Mouse (Mus musculus) hindbrain, embryonic 12.5 days (tissue): ENCODE results near the gene Cadps2. TPM values are rescaled to one million over a fixed set of nuclear protein-coding genes. Genes with fewer than 3 reads are reported as not detected.
A peak's percentile ranks its signal among the peaks of the same experiment; 100 is the strongest.

Experiments used
- ATAC-seq: fragments of 200-750 bp; cut with Nextera tagmentation; 2 replicates; pipeline ENCODE4 v1.8.0; 2017; ENCODE audit warnings: moderate TSS enrichment; ENCODE audit not compliant: low FRiP score
- H3K27ac ChIP-seq: fragments of 300-500 bp; sonication (generic); 2 replicates; pipeline ENCODE4 v1.5.1; 2016; ENCODE audit warnings: mild to moderate bottlenecking
- H3K27me3 ChIP-seq: fragments of 300-500 bp; sonication (generic); 2 replicates; pipeline ENCODE4 v1.6.1; 2016; ENCODE audit warnings: mild to moderate bottlenecking
- H3K36me3 ChIP-seq: fragments of 300-500 bp; sonication (generic); 2 replicates; pipeline ENCODE4 v1.6.1; 2016; ENCODE audit warnings: mild to moderate bottlenecking
- H3K4me1 ChIP-seq: fragments of 300-500 bp; sonication (generic); 2 replicates; pipeline ENCODE4 v1.6.1; 2016
- H3K4me2 ChIP-seq: fragments of 300-500 bp; sonication (generic); replicated peaks from 2 replicates; pipeline ENCODE4 v1.6.1; 2016; ENCODE audit warnings: mild to moderate bottlenecking
- H3K4me3 ChIP-seq: fragments of 300-500 bp; sonication (generic); 2 replicates; pipeline ENCODE4 v1.5.1; 2016; ENCODE audit warnings: mild to moderate bottlenecking
- H3K9ac ChIP-seq: fragments of 300-500 bp; sonication (generic); 2 replicates; pipeline ENCODE4 v1.6.1; 2016; ENCODE audit warnings: mild to moderate bottlenecking, moderate library complexity
- H3K9me3 ChIP-seq: fragments of 300-500 bp; sonication (generic); replicated peaks from 2 replicates; pipeline ENCODE4 v1.6.1; 2016; ENCODE audit warnings: mild to moderate bottlenecking
- WGBS: fragments of 180-500 bp; shearing (Covaris S2); methylation state at CpG from one replicate; pipeline ENCODE4 v1.1.7; 2016; 5-methylcytosine and 5-hydroxymethylcytosine counted together
- polyA plus RNA-seq: library from polyadenylated mRNA; unstranded; fragments of >200 nt; fragmentation: Nextera tagmentation; extraction: Ambion mirVana; gene quantifications from 2 replicates; pipeline ENCODE4 v1.2.1, GENCODE M21; 2016

Cadps2 gene
- polyA plus RNA-seq, 1 experiment from 2014 or later, result 3.4 TPM

GRCm38 (mm10) chr6:23306046-23306445 lies 533.2 kb downstream of the Cadps2 start:
- 85% methylated on average over 6 of the region's 6 CpGs for WGBS
- Histone ChIP-seq H3K9me3 (no peaks in the 10 kb centered on the region), H3K4me1 (no peaks in the 10 kb centered on the region), H3K9ac (no peak overlapping the region), H3K27me3 (no peaks in the 10 kb centered on the region), H3K4me2 (no peak overlapping the region), H3K4me3 (no peak overlapping the region), H3K36me3 (no peaks in the 10 kb centered on the region), H3K27ac (no peak overlapping the region)
- ATAC-seq, result no peak

DNA sequence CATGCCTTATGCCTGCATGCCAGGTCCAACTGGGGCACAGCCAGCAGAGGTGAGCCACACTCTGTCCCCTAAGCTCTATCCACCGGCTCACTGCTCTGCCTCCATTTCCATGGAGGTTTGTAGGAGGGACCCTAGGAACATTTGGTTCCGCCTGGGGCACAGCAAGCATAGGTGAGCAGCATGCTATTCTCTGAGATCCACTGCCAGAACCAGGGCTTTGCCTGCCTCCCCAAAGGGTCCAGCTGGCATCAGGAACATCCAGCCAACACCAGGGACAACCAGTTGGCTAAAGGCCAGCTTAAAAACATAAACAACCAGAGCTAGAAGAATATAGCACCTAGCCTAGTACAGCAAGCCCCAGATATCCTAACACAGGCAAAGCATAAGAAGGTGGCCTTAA lies 540.6 kb downstream of the Cadps2 start:
- WGBS, result 93% methylated on average over 2 of the region's 2 CpGs
- no peak for ATAC-seq

DNA sequence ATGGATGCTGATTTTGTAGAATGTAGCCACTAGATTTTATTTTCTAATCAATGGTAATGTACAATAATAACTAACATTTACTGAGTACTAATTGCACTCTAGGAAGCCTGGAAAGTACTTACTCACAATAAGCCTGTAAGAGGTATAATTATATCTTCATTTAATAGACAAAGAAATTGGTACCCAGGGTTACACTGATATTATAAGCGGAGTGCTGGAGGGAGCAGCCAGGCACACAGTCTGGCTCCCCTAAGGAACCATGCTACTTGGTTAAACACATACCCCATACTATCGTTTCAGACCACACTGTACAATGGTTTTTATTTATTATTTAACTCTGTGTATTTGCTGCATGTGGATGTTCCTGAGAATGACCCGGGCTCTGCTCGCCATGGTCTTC lies 544.5 kb downstream of the Cadps2 start:
- no peak overlapping the region for H3K27ac ChIP-seq
- H3K9ac ChIP-seq, result no peak overlapping the region
- no peaks in the 10 kb centered on the region for H3K4me1 ChIP-seq
- ATAC-seq, result no peak
- no peaks in the 10 kb centered on the region for H3K9me3 ChIP-seq
- WGBS, result 91% methylated on average over 4 of the region's 4 CpGs
- no peak overlapping the region for H3K4me3 ChIP-seq
- no peaks in the 10 kb centered on the region for H3K36me3 ChIP-seq
- H3K4me2 ChIP-seq, result no peak overlapping the region
- H3K27me3 ChIP-seq, result no peaks in the 10 kb centered on the region

More for the DNA sequence above, 540.6 kb downstream of the Cadps2 start:
- no peaks in the 10 kb centered on the region for H3K27me3 ChIP-seq
- H3K9ac ChIP-seq, result no peak overlapping the region
- H3K27ac ChIP-seq, result no peak overlapping the region
- H3K36me3 ChIP-seq, result no peaks in the 10 kb centered on the region
- no peak overlapping the region for H3K4me3 ChIP-seq
- H3K4me1 ChIP-seq, result no peaks in the 10 kb centered on the region
- H3K9me3 ChIP-seq, result no peaks in the 10 kb centered on the region
- H3K4me2 ChIP-seq, result no peak overlapping the region

GRCm38 (mm10) chr6:23288752-23289151 lies 550.5 kb downstream of the Cadps2 start:
- Histone ChIP-seq H3K9ac (no peak overlapping the region), H3K27ac (no peak overlapping the region), H3K27me3 (peaks cover 5% of the 10 kb centered on the region), H3K4me1 (no peaks in the 10 kb centered on the region), H3K4me3 (no peak overlapping the region), H3K4me2 (no peak overlapping the region), H3K36me3 (no peaks in the 10 kb centered on the region), H3K9me3 (no peaks in the 10 kb centered on the region)
- WGBS, result 91% methylated on average over 4 of the region's 4 CpGs
- no peak for ATAC-seq

GRCm38 (mm10) chr6:23281514-23281820 lies 557.8 kb downstream of the Cadps2 start:
- no peaks in the 10 kb centered on the region for H3K9me3 ChIP-seq
- no peak overlapping the region for H3K9ac ChIP-seq
- no peak overlapping the region for H3K4me2 ChIP-seq
- no peak overlapping the region for H3K27ac ChIP-seq
- 48% methylated on average over 9 of the region's 9 CpGs for WGBS
- H3K27me3 ChIP-seq, result peaks cover 41% of the 10 kb centered on the region
- no peaks in the 10 kb centered on the region; the same call in 1 of the 2 replicates for H3K4me1 ChIP-seq
- H3K4me3 ChIP-seq, result no peak overlapping the region
- ATAC-seq, result peak; percentile 53
- H3K36me3 ChIP-seq, result no peaks in the 10 kb centered on the region

GRCm38 (mm10) chr6:23280811-23281513 lies 558.3 kb downstream of the Cadps2 start:
- H3K4me3 ChIP-seq, result no peak overlapping the region
- no peak overlapping the region for H3K9ac ChIP-seq
- no peaks in the 10 kb centered on the region for H3K36me3 ChIP-seq
- H3K9me3 ChIP-seq, result no peaks in the 10 kb centered on the region
- H3K27ac ChIP-seq, result no peak overlapping the region
- H3K4me1 ChIP-seq, result no peaks in the 10 kb centered on the region; the same call in 1 of the 2 replicates
- H3K27me3 ChIP-seq, result peaks cover 43% of the 10 kb centered on the region
- WGBS, result 19% methylated on average over 15 of the region's 15 CpGs
- ATAC-seq, result peak; percentile 91
- no peak overlapping the region for H3K4me2 ChIP-seq

- Histone ChIP-seq H3K9ac (no peak overlapping the region), H3K4me2 (peak overlapping the region; percentile 34; the same call in 1 of the 2 replicates), H3K9me3 (no peaks in the 10 kb centered on the region), H3K27me3 (peaks cover 50% of the 10 kb centered on the region), H3K4me1 (peaks cover 11% of the 10 kb centered on the region), H3K36me3 (no peaks in the 10 kb centered on the region), H3K27ac (no peak overlapping the region), H3K4me3 (no peak overlapping the region)
- 51% methylated on average over 4 of the region's 4 CpGs for WGBS
- 0 out of 2 replicates have a peak, but pooled peaks have one; percentile 12 for ATAC-seq
Observed at GRCm38 (mm10) chr6:23273483-23273882, 565.7 kb downstream of the Cadps2 start.

DNA sequence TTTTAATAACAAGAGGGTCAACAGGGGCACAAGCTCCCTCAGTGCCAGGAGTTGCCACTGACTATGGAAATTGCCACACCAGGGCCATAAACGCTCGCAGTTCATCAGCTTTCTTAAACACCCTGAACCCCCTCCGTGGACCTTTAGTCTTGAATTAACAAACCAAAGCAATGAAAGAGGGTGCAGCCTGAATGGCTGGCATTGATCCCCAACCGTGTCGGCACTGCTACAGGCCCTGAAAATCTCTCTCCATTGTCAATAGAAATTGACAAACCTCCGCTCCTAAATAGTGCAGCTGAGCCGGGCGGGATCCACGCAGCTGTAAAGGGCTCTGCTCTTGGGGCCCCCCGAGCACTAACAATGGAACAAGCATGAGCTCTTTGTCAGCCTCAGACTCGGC lies 566.2 kb downstream of the Cadps2 start:
- H3K27ac ChIP-seq, result no peak overlapping the region
- no peak overlapping the region for H3K4me3 ChIP-seq
- 5% methylated on average over 11 of the region's 11 CpGs for WGBS
- H3K36me3 ChIP-seq, result no peaks in the 10 kb centered on the region
- H3K27me3 ChIP-seq, result peaks cover 51% of the 10 kb centered on the region
- H3K4me2 ChIP-seq, result peak overlapping the region; percentile 34
- no peaks in the 10 kb centered on the region for H3K9me3 ChIP-seq
- peak; percentile 94 for ATAC-seq
- H3K9ac ChIP-seq, result no peak overlapping the region
- peaks cover 11% of the 10 kb centered on the region for H3K4me1 ChIP-seq

- no peaks in the 10 kb centered on the region for H3K36me3 ChIP-seq
- H3K27ac ChIP-seq, result no peak overlapping the region
- peaks cover 55% of the 10 kb centered on the region for H3K27me3 ChIP-seq
- H3K9ac ChIP-seq, result no peak overlapping the region
- peak overlapping the region; percentile 34; the same call in 1 of the 2 replicates for H3K4me2 ChIP-seq
- peak; percentile 29; the same call in 1 of the 2 replicates for ATAC-seq
- peaks cover 11% of the 10 kb centered on the region for H3K4me1 ChIP-seq
- no peaks in the 10 kb centered on the region for H3K9me3 ChIP-seq
- H3K4me3 ChIP-seq, result no peak overlapping the region
- WGBS, result 9% methylated on average over 7 of the region's 7 CpGs
Observed at GRCm38 (mm10) chr6:23272542-23272941, 566.7 kb downstream of the Cadps2 start.

DNA sequence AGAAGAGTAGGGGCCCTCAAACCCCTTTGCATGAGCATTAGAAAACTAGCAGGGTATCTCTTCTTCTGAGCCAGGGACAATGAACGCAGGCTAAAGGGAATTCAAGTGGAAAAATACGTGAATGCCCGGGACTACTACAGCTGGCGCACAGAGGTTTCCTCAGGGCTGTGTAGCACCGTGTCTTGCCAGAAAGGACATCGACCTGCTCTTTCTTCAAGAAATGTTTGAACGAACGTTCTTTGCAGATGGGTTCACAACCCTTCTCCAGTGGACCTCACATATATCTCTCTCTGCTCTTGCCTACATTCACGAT lies 578.5 kb downstream of the Cadps2 start:
- Histone ChIP-seq H3K4me2 (peak overlapping the region; percentile 30), H3K4me1 (peaks cover 5% of the 10 kb centered on the region; the same call in 1 of the 2 replicates), H3K36me3 (no peaks in the 10 kb centered on the region), H3K4me3 (peak overlapping the region; percentile 16; the same call in 1 of the 2 replicates), H3K9ac (no peak overlapping the region), H3K27me3 (peaks cover 83% of the 10 kb centered on the region), H3K27ac (no peak overlapping the region), H3K9me3 (no peaks in the 10 kb centered on the region)
- ATAC-seq, result no peak
- WGBS, result 1% methylated on average over 9 of the region's 9 CpGs

GRCm38 (mm10) chr6:23260016-23260737 lies 579.0 kb downstream of the Cadps2 start:
- WGBS, result under 1% methylated on average over 36 of the region's 36 CpGs
- Histone ChIP-seq H3K4me2 (peak overlapping the region; percentile 30), H3K27ac (no peak overlapping the region), H3K36me3 (no peaks in the 10 kb centered on the region), H3K27me3 (peaks cover 85% of the 10 kb centered on the region), H3K4me3 (peak overlapping the region; percentile 16; the same call in 1 of the 2 replicates), H3K9ac (no peak overlapping the region), H3K4me1 (peaks cover 5% of the 10 kb centered on the region; the same call in 1 of the 2 replicates), H3K9me3 (no peaks in the 10 kb centered on the region)
- ATAC-seq, result peak; percentile 61; the same call in 1 of the 2 replicates

- no peak for ATAC-seq
Observed at GRCm38 (mm10) chr6:23257981-23258380, 581.2 kb downstream of the Cadps2 start.

More at GRCm38 (mm10) chr6:23257981-23258380, 581.2 kb downstream of the Cadps2 start:
- no peak overlapping the region for H3K4me3 ChIP-seq
- H3K27me3 ChIP-seq, result peaks cover 93% of the 10 kb centered on the region
- no peak overlapping the region for H3K4me2 ChIP-seq
- no peaks in the 10 kb centered on the region for H3K36me3 ChIP-seq
- no peak overlapping the region for H3K27ac ChIP-seq
- H3K9me3 ChIP-seq, result no peaks in the 10 kb centered on the region
- H3K4me1 ChIP-seq, result peaks cover 12% of the 10 kb centered on the region
- WGBS, result 16% methylated on average over 3 of the region's 3 CpGs
- no peak overlapping the region for H3K9ac ChIP-seq
